Mouse (Mus musculus) layer of hippocampus, postnatal 36 days (tissue): Measurements from ENCODE around the gene Marc1. TPM values are rescaled to one million over a fixed set of nuclear protein-coding genes. Genes with fewer than 3 reads are reported as not detected.

ENCODE experiments used
- DNase-seq, 2 experiments: peaks; one replicate each; pipeline ENCODE4 v3.0.0; 2022
- microRNA-seq, 2 experiments: library from miRNA; unstranded; fragments of <30 nt; microRNA quantifications; one replicate each; pipeline ENCODE4 v1.2.0; 2021
- total RNA-seq, 2 experiments: library from RNA; stranded (reverse); gene quantifications; 2 replicates each; pipeline ENCODE4 v1.2.3; 2021

The Marc1 gene
- total RNA-seq, 2 experiments from 2014 or later, result 0.25 TPM; not detected in 1

DNA sequence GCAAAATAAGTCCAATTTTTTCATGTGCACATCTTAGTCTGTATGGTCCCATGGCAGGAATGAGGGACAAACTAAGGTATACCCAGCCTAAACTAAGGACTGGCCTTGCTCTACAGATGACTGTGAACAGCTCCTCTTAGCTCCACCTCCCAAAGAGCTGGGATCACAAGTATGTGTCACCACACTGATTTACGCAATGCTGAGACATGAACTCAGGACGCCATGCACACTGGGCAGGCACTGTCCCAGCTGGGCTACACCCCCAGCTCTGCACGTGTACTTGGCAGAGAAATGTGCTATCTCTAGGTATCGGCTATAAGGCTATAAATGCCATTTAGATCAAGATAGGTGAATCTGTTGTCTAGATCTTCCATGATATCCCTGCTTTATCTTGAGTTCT lies 49.1 kb downstream of the Marc1 start:
- DNase-seq, result no peak

DNA sequence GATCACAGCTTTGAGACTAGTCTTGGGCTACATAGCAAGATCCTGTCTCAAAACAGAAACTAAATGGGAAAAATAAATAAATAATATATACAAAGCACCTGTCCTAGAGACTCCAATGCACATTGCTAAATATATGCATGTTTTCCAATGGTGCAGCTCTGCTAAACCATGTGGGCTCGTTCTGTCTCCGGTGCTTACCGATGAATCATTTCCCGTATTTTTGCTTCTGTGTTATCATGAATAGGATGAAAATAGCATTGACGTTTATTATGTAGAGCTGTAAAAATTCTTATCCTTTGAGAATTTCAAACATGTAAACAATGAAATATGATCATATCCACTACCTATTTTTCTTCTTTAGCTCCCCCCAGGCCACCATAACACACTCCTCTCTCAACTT lies 58.4 kb downstream of the Marc1 start:
- no peak for DNase-seq

DNA sequence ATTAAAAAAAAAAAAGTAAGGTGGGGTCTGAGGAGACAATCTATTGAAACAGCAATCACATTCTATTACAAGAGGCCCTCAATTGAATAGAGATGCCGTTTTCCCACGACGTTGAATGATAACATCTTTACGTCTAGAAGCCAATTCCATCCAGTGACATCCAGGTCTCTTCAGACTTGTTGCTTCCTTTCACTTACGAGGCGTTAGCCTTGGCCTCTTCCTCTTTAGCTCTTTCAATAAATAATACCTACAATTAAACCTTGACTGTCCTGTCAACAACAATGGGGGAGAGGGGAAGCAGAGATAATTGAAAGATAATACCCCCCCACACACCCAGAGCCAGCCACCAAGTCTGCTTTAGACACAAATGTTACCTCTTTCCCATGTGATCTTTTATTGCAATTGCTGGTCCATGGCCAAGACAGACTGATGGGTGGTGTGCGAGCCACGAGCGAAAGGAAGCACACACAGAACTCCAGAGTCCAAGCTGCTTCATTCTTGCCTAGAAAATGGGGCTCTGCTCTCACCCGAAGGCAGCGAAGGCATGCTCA lies 60.9 kb downstream of the Marc1 start:
- no peak for DNase-seq

DNA sequence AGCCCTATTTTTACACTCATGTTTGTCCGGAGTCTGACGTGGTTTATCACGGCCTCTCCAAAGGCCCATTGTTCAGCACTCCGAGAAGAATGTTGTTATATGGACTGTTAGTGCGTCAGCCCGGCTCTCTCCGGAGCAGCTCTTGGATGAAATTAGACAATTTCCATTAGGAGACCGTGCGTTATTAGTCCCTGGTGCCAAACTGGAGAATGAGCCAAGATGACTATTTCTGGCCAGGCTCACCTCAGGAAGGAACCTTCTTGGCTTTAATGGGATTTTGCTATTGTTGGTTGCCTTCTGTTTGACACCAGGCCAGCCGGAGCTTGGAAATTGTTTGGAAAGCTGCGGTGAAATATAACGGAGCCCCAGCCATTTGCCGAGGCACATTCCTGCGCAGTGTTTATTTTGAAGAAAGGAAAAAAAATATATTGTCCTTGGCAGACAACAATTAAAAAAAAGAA lies 62.4 kb downstream of the Marc1 start:
- DNase-seq, result no peak

DNA sequence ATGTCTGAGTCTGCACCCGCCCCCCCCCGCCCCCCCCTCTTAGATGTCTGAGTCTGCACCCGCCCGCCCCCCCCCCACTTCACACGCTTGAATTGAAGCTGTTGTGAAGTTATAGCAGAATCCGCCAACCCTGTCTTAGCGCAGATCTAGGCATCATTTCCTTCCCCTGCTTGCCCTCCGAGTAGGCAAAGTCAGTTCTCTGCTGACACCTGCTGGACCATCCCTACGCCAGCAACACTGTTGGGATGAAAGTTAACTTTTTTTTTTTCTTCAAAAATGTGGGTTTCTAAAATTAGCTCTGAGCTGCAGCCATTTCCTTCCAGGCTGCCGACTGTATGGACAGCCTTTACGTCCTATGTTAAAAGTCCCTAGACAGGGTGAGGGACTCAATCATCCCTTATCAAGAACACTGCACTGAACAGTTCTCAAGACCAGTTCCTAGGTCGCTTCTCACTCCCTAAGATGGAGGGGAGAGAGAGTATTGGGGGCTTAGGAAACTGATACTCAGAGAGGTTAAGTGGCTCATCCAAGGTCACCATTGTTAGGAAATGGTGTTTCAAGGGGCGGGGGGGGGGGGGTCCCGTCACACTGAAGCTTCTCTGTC lies 73.1 kb downstream of the Marc1 start:
- DNase-seq, result no peak

DNA sequence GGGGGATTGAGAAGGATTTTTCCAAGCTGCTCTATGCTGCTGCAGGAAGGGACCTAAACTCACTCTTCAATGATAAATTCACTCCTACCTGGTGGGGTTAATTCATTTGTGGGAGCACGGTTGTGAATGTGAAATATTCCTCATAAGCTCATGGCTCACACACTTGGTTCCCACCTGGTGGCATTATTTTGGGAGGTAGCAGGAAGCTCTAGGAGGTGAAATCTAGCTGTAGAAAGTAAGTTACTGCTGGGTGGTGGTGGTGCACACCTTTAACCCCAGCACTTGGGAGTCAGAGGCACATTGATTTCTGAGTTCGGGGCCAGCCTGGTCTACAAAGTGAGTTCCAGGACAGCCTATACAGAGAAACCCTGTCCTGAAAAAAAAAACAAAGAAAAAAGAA lies 73.9 kb downstream of the Marc1 start:
- no peak for DNase-seq

Small RNA genes within 50 kb of the gene (microRNA-seq; reads per million reads assigned to microRNA genes)
- gene Mir1981, result 264 to 344 reads per million in 2 experiments

Other genes starting within 250 kb of the Marc1 start
- gene Hlx, start 78.7 kb downstream of the Marc1 start, total RNA-seq, result under 1 TPM; 0.75 to 0.81 TPM
- 100 to 1,000 TPM; 103 to 110 TPM for gene Marc2, start 35.1 kb upstream of the Marc1 start, total RNA-seq
- gene C130074G19Rik, start 71.9 kb upstream of the Marc1 start, total RNA-seq, result 1 to 10 TPM; 7.0 to 8.1 TPM
- gene Mark1, start 188.3 kb upstream of the Marc1 start, total RNA-seq, result 10 to 100 TPM; 51.6 to 54.3 TPM